Mouse (Mus musculus): ENCODE data around the gene Gm9639. TPM values are rescaled to one million over a fixed set of nuclear protein-coding genes. Genes with fewer than 3 reads are reported as not detected.
"Not testable (repeated sequence)": the region's sequence is repeated elsewhere in the genome, so short reads cannot be mapped to it uniquely, and the experiment has no call there.

Gm9639 gene
- polyA plus RNA-seq, 1 experiment: not detected

- TF ChIP-seq CTCF (IDR thresholded peaks at IDR 0.05; ENCODE audit: low read depth, low read length): no peak
- TF ChIP-seq EP300 (IDR thresholded peaks at IDR 0.05; ENCODE audit: insufficient read depth, low read depth, low read length): no peak
- no peak for TF ChIP-seq POLR2A (IDR thresholded peaks at IDR 0.05; ENCODE audit: insufficient read depth, low read length)
- Histone ChIP-seq H3K4me1 (ENCODE audit: control insufficient read depth, insufficient read depth, low read length) (no peaks in the 10 kb centered on the region), H3K9ac (ENCODE audit: low read depth, poor library complexity, severe bottlenecking) (no peak overlapping the region), H3K9me3 (replicated peaks; ENCODE audit: control insufficient read depth, insufficient read depth, low read length, poor library complexity, severe bottlenecking) (no peaks in the 10 kb centered on the region), H3K27me3 (ENCODE audit: control insufficient read depth, insufficient read depth, low read length, poor library complexity, severe bottlenecking) (no peaks in the 10 kb centered on the region), H3K36me3 (ENCODE audit: control insufficient read depth, insufficient read depth, low read length, poor library complexity, severe bottlenecking) (no peaks in the 10 kb centered on the region), H3K27ac (ENCODE audit: insufficient read depth, low read length) (no peak overlapping the region), H3K4me3 (ENCODE audit: low read depth, low read length) (no peak overlapping the region)
These were observed 2.8 kb upstream of the Gm9639 start for GRCm38 (mm10) chr10:77797677-77798076.

GRCm38 (mm10) chr10:77788621-77789020, 6.3 kb downstream of the Gm9639 start:
- no peaks in the 10 kb centered on the region for H3K36me3 ChIP-seq (ENCODE audit: control insufficient read depth, insufficient read depth, low read length, poor library complexity, severe bottlenecking)
- H3K4me1 ChIP-seq (ENCODE audit: control insufficient read depth, insufficient read depth, low read length): no peaks in the 10 kb centered on the region
- TF ChIP-seq POLR2A (IDR thresholded peaks at IDR 0.05; ENCODE audit: insufficient read depth, low read length) (no peak), EP300 (IDR thresholded peaks at IDR 0.05; ENCODE audit: insufficient read depth, low read depth, low read length) (no peak), CTCF (IDR thresholded peaks at IDR 0.05; ENCODE audit: low read depth, low read length) (no peak)
- H3K27me3 ChIP-seq (ENCODE audit: control insufficient read depth, insufficient read depth, low read length, poor library complexity, severe bottlenecking): no peaks in the 10 kb centered on the region
- no peak overlapping the region for H3K4me3 ChIP-seq (ENCODE audit: low read depth, low read length)
- no peak overlapping the region for H3K9ac ChIP-seq (ENCODE audit: low read depth, poor library complexity, severe bottlenecking)
- no peaks in the 10 kb centered on the region for H3K9me3 ChIP-seq (replicated peaks; ENCODE audit: control insufficient read depth, insufficient read depth, low read length, poor library complexity, severe bottlenecking)
- no peak overlapping the region for H3K27ac ChIP-seq (ENCODE audit: insufficient read depth, low read length)

- not testable (repeated sequence) for H3K4me3 ChIP-seq (ENCODE audit: low read depth, low read length); H3K9ac ChIP-seq (ENCODE audit: low read depth, poor library complexity, severe bottlenecking); H3K36me3 ChIP-seq (ENCODE audit: control insufficient read depth, insufficient read depth, low read length, poor library complexity, severe bottlenecking); H3K9me3 ChIP-seq (replicated peaks; ENCODE audit: control insufficient read depth, insufficient read depth, low read length, poor library complexity, severe bottlenecking); H3K27me3 ChIP-seq (ENCODE audit: control insufficient read depth, insufficient read depth, low read length, poor library complexity, severe bottlenecking); H3K4me1 ChIP-seq (ENCODE audit: control insufficient read depth, insufficient read depth, low read length); H3K27ac ChIP-seq (ENCODE audit: insufficient read depth, low read length)
These were observed 7.0 kb downstream of the Gm9639 start, which contains the start of gene Gm7137 for GRCm38 (mm10) chr10:77787876-77788275. Gene Gm7137 (minus strand): TSS chr10:77788200.

GRCm38 (mm10) chr10:77783396-77783795, 11.5 kb downstream of the Gm9639 start:
- H3K27me3 ChIP-seq (ENCODE audit: control insufficient read depth, insufficient read depth, low read length, poor library complexity, severe bottlenecking); H3K4me3 ChIP-seq (ENCODE audit: low read depth, low read length); H3K9ac ChIP-seq (ENCODE audit: low read depth, poor library complexity, severe bottlenecking); H3K36me3 ChIP-seq (ENCODE audit: control insufficient read depth, insufficient read depth, low read length, poor library complexity, severe bottlenecking); H3K4me1 ChIP-seq (ENCODE audit: control insufficient read depth, insufficient read depth, low read length); H3K27ac ChIP-seq (ENCODE audit: insufficient read depth, low read length); H3K9me3 ChIP-seq (replicated peaks; ENCODE audit: control insufficient read depth, insufficient read depth, low read length, poor library complexity, severe bottlenecking): not testable (repeated sequence)

- not testable (repeated sequence) for H3K36me3 ChIP-seq (ENCODE audit: control insufficient read depth, insufficient read depth, low read length, poor library complexity, severe bottlenecking); H3K9ac ChIP-seq (ENCODE audit: low read depth, poor library complexity, severe bottlenecking); H3K4me3 ChIP-seq (ENCODE audit: low read depth, low read length); H3K27ac ChIP-seq (ENCODE audit: insufficient read depth, low read length); H3K4me1 ChIP-seq (ENCODE audit: control insufficient read depth, insufficient read depth, low read length); H3K27me3 ChIP-seq (ENCODE audit: control insufficient read depth, insufficient read depth, low read length, poor library complexity, severe bottlenecking); H3K9me3 ChIP-seq (replicated peaks; ENCODE audit: control insufficient read depth, insufficient read depth, low read length, poor library complexity, severe bottlenecking)
These were observed 12.4 kb downstream of the Gm9639 start, which contains the start of gene Gm3250 for GRCm38 (mm10) chr10:77782442-77782841. Gene Gm3250 (minus strand): TSS chr10:77782542.

GRCm38 (mm10) chr10:77776844-77777243, 18.0 kb downstream of the Gm9639 start, which contains the start of gene Gm7138:
Gene Gm7138 (minus strand): TSS chr10:77776944.
- not testable (repeated sequence) for H3K9me3 ChIP-seq (replicated peaks; ENCODE audit: control insufficient read depth, insufficient read depth, low read length, poor library complexity, severe bottlenecking); H3K4me3 ChIP-seq (ENCODE audit: low read depth, low read length); H3K9ac ChIP-seq (ENCODE audit: low read depth, poor library complexity, severe bottlenecking); H3K36me3 ChIP-seq (ENCODE audit: control insufficient read depth, insufficient read depth, low read length, poor library complexity, severe bottlenecking); H3K4me1 ChIP-seq (ENCODE audit: control insufficient read depth, insufficient read depth, low read length); H3K27me3 ChIP-seq (ENCODE audit: control insufficient read depth, insufficient read depth, low read length, poor library complexity, severe bottlenecking); H3K27ac ChIP-seq (ENCODE audit: insufficient read depth, low read length)

GRCm38 (mm10) chr10:77772142-77772541, 22.7 kb downstream of the Gm9639 start:
- H3K4me1 ChIP-seq (ENCODE audit: control insufficient read depth, insufficient read depth, low read length); H3K4me3 ChIP-seq (ENCODE audit: low read depth, low read length); H3K27me3 ChIP-seq (ENCODE audit: control insufficient read depth, insufficient read depth, low read length, poor library complexity, severe bottlenecking); H3K9me3 ChIP-seq (replicated peaks; ENCODE audit: control insufficient read depth, insufficient read depth, low read length, poor library complexity, severe bottlenecking); H3K27ac ChIP-seq (ENCODE audit: insufficient read depth, low read length); H3K9ac ChIP-seq (ENCODE audit: low read depth, poor library complexity, severe bottlenecking); H3K36me3 ChIP-seq (ENCODE audit: control insufficient read depth, insufficient read depth, low read length, poor library complexity, severe bottlenecking): not testable (repeated sequence)

- H3K27me3 ChIP-seq (ENCODE audit: control insufficient read depth, insufficient read depth, low read length, poor library complexity, severe bottlenecking); H3K4me1 ChIP-seq (ENCODE audit: control insufficient read depth, insufficient read depth, low read length); H3K4me3 ChIP-seq (ENCODE audit: low read depth, low read length); H3K36me3 ChIP-seq (ENCODE audit: control insufficient read depth, insufficient read depth, low read length, poor library complexity, severe bottlenecking); H3K27ac ChIP-seq (ENCODE audit: insufficient read depth, low read length); H3K9ac ChIP-seq (ENCODE audit: low read depth, poor library complexity, severe bottlenecking); H3K9me3 ChIP-seq (replicated peaks; ENCODE audit: control insufficient read depth, insufficient read depth, low read length, poor library complexity, severe bottlenecking): not testable (repeated sequence)
These were observed 23.7 kb downstream of the Gm9639 start, which contains the start of gene Gm3238 for GRCm38 (mm10) chr10:77771225-77771624. Gene Gm3238 (minus strand): TSS chr10:77771325.

Measured in ES-Bruce4 (cell line).